Mouse (Mus musculus): ENCODE measurements around the gene Eid3.

DNA sequence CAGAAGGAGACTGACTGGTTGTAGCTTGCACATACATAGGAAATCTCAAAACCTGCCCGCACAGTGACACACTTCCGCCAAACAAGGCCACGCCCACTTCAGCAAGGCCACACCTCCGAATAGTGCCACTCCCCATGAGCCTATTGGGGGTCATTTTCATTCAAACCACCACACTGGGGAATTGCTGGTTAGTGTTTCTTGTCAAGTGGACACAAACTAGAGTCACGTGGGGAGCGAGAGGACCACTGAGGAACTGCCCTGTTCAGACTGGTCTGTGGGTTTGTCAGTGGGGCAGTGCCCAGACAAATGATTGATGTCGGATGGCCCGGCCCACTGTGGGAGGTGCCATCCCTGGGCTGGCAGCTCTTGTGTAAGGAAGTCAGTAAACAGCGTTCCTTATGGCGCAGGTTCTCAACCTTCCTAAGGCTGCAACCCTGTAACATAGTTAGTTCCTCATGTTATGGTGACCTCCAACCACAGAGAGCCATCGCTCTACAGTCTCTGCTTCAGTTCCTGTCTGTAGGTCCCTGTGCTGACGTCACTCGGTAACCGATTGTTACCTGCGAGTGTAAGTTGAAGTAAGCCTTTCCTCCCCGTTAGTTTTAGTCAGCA is 33.5 kb downstream of the Eid3 start:
- TF ChIP-seq CTCF (conservative IDR thresholded peaks at IDR 0.05; ENCODE audit: insufficient read depth, insufficient read length, low read depth, low read length) (no peak), POLR2A (IDR thresholded peaks at IDR 0.05; ENCODE audit: low read depth, low read length) (no peak)

Measured in kidney, adult 2 months (tissue).